Mouse (Mus musculus) kidney, postnatal 0 days (tissue): Measurements from ENCODE around the gene Rnf144a. TPM values are rescaled to one million over a fixed set of nuclear protein-coding genes. Genes with fewer than 3 reads are reported as not detected.

Source experiments
- ATAC-seq: fragments of 200-750 bp; cut with Nextera tagmentation; replicated peaks from 2 replicates; pipeline ENCODE4 v1.8.0; 2017; ENCODE audit warnings: low read depth, moderate number of reproducible peaks, moderate TSS enrichment, moderate library complexity; ENCODE audit not compliant: low FRiP score
- DNase-seq: peaks from one replicate; pipeline ENCODE4 v3.0.0-alpha.2; 2016; ENCODE audit warnings: low spot score
- H3K27ac ChIP-seq: fragments of 300-500 bp; sonication (generic); 2 replicates; pipeline ENCODE4 v1.5.1; 2014; ENCODE audit warnings: mild to moderate bottlenecking
- H3K27me3 ChIP-seq: fragments of 300-500 bp; sonication (generic); 2 replicates; pipeline ENCODE4 v1.6.1; 2014; ENCODE audit warnings: low read length, mixed read lengths; ENCODE audit not compliant: insufficient read depth
- H3K36me3 ChIP-seq: fragments of 300-500 bp; sonication (generic); 2 replicates; pipeline ENCODE4 v1.6.1; 2014; ENCODE audit warnings: low read length, mixed read lengths; ENCODE audit not compliant: insufficient read depth
- H3K4me1 ChIP-seq: fragments of 300-500 bp; sonication (generic); replicated peaks from 2 replicates; pipeline ENCODE4 v1.6.1; 2014; ENCODE audit warnings: antibody characterized with exemption, low read length, mixed read lengths; ENCODE audit not compliant: insufficient read depth
- H3K4me2 ChIP-seq: fragments of 300-500 bp; sonication (generic); 2 replicates; pipeline ENCODE4 v1.6.1; 2014; ENCODE audit warnings: mild to moderate bottlenecking, low read length, moderate library complexity, mixed read lengths
- H3K4me3 ChIP-seq: fragments of 300-500 bp; sonication (generic); replicated peaks from 2 replicates; pipeline ENCODE4 v1.5.1; 2014; ENCODE audit warnings: low read depth, low read length
- H3K9ac ChIP-seq: fragments of 300-500 bp; sonication (generic); 2 replicates; pipeline ENCODE4 v1.6.1; 2014; ENCODE audit warnings: low read depth, low read length
- H3K9me3 ChIP-seq: fragments of 300-500 bp; sonication (generic); replicated peaks from 2 replicates; pipeline ENCODE4 v1.6.1; 2016; ENCODE audit warnings: low read length, inconsistent platforms, mixed read lengths
- CTCF ChIP-seq: IDR thresholded peaks from 2 replicates; pipeline ENCODE4 v1.5.1; 2016; ENCODE audit warnings: antibody characterized with exemption, low read depth, mild to moderate bottlenecking, moderate library complexity
- WGBS: fragments of 180-500 bp; shearing (Covaris S2); extraction: QIAGEN DNeasy Blood & Tissue Kit; methylation state at CpG from one replicate; pipeline ENCODE4 v1.1.7; 2014; 5-methylcytosine and 5-hydroxymethylcytosine counted together
- microRNA-seq: library from miRNA; unstranded; fragments of <30 nt; microRNA quantifications from one replicate; pipeline ENCODE4, GENCODE M21; 2016
- polyA plus RNA-seq: library from polyadenylated mRNA; unstranded; fragments of >200 nt; fragmentation: Nextera tagmentation; extraction: Ambion mirVana; gene quantifications from 2 replicates; pipeline ENCODE4 v1.2.1, GENCODE M21; 2015

Rnf144a gene
- polyA plus RNA-seq, 1 experiment from 2014 or later = 19.2 TPM

- no peak overlapping the region for H3K9ac ChIP-seq
- H3K4me1 ChIP-seq = no peaks in the 10 kb centered on the region
- no peak for ATAC-seq
- H3K4me3 ChIP-seq = no peak overlapping the region
- no peak overlapping the region for H3K4me2 ChIP-seq
- H3K27ac ChIP-seq = no peak overlapping the region
- H3K27me3 ChIP-seq = no peaks in the 10 kb centered on the region
- WGBS = 74% methylated on average over 2 of the region's 2 CpGs
- H3K36me3 ChIP-seq = no peaks in the 10 kb centered on the region
- DNase-seq = no peak
- H3K9me3 ChIP-seq = no peaks in the 10 kb centered on the region
- TF ChIP-seq CTCF = no peak
These were observed 138.5 kb downstream of the Rnf144a start for GRCm38 (mm10) chr12:26276556-26276955.

Small RNA genes lying within 50 kb of the gene (microRNA-seq; reads per million reads assigned to microRNA genes)
- 1.2 reads per million for gene Mir6538

Other genes with a start within 250 kb of the Rnf144a start
- gene Rsad2, start 41.2 kb upstream of the Rnf144a start, polyA plus RNA-seq = 36.2 and 39.0 TPM in 2 replicates
- gene Cmpk2, start 54.0 kb upstream of the Rnf144a start, polyA plus RNA-seq = 13.4 and 15.7 TPM in 2 replicates